ENCODE assay signal across 24 mouse cellular contexts in genomic region chr9:40235220-40235619, GRCm38 (mm10). TPM values are rescaled to one million over a fixed set of nuclear protein-coding genes. Genes with fewer than 3 reads are reported as not detected.
"Had no signal": no experiment of that assay in that cellular context is flagged by ENCODE, and none has a peak within 500 bp of the region (broad histone marks: within the 10 kb centered on the region; RNA-seq: fewer than 3 reads in every experiment).

No protein-coding gene starts in this region.

- DNase-seq: lung, adult 18-20 months; lung, embryonic 14.5 days; lung, postnatal 10 days; lung, postnatal 4 days; right cerebral cortex, postnatal 14 days; thymus, adult 2 months; thymus, postnatal 25 days; thymus, postnatal 4 days had no signal

- H3K9ac ChIP-seq: lung, embryonic 14.5 days; midbrain, embryonic 13.5 days; midbrain, embryonic 15.5 days; neural tube, embryonic 12.5 days; stomach, embryonic 15.5 days had no signal

- H3K4me3 ChIP-seq: midbrain, embryonic 13.5 days; midbrain, embryonic 15.5 days; neural tube, embryonic 12.5 days; stomach, embryonic 15.5 days had no signal

- H3K36me3 ChIP-seq: midbrain, embryonic 13.5 days; midbrain, embryonic 15.5 days; neural tube, embryonic 12.5 days; stomach, embryonic 15.5 days had no signal

- H3K4me2 ChIP-seq: lung, embryonic 14.5 days; midbrain, embryonic 11.5 days; midbrain, embryonic 13.5 days; midbrain, embryonic 15.5 days; neural tube, embryonic 12.5 days; stomach, embryonic 15.5 days had no signal

- H3K27ac ChIP-seq: midbrain, embryonic 13.5 days; midbrain, embryonic 15.5 days; neural tube, embryonic 12.5 days; stomach, embryonic 15.5 days; stomach, postnatal 0 days had no signal

- H3K27me3 ChIP-seq: midbrain, embryonic 15.5 days; neural tube, embryonic 12.5 days; stomach, embryonic 15.5 days had no signal

- H3K4me1 ChIP-seq: midbrain, embryonic 13.5 days; midbrain, embryonic 15.5 days; neural tube, embryonic 12.5 days; stomach, embryonic 15.5 days had no signal

- H3K9me3 ChIP-seq: midbrain, embryonic 15.5 days; neural tube, embryonic 12.5 days; stomach, embryonic 15.5 days had no signal

- ATAC-seq: midbrain, embryonic 13.5 days; midbrain, embryonic 15.5 days had no signal

RNA-seq across cellular contexts. Expression of gene Scn3b, which starts 33.8 kb away (rescaled TPM):
- total RNA-seq: megakaryocyte, adult 5-6 weeks; megakaryocyte-erythroid progenitor cell, adult 5-6 weeks; monocyte, adult 5-6 weeks; neutrophil, adult 5-6 weeks had no signal

RNA-seq across cellular contexts. Expression of gene Olfr986, which starts 54.5 kb away (rescaled TPM):
- total RNA-seq: megakaryocyte, adult 5-6 weeks; megakaryocyte-erythroid progenitor cell, adult 5-6 weeks; midbrain, postnatal 0 days; monocyte, adult 5-6 weeks; neutrophil, adult 5-6 weeks had no signal
- polyA plus RNA-seq: liver, embryonic 16.5 days; lung, embryonic 14.5 days; lung, embryonic 16.5 days; midbrain, embryonic 11.5 days; midbrain, postnatal 0 days; neural tube, embryonic 12.5 days; spleen, adult 2 months; stomach, embryonic 15.5 days; stomach, postnatal 0 days; testis, adult 2 months; thymus, adult 2 months; urinary bladder, adult 2 months had no signal
